Mouse (Mus musculus) lung, embryonic 14.5 days (tissue): ENCODE data around the gene Homer1. TPM values are rescaled to one million over a fixed set of nuclear protein-coding genes. Genes with fewer than 3 reads are reported as not detected.

Experiments used
- ATAC-seq: fragments of 200-750 bp; cut with Nextera tagmentation; 2 replicates; pipeline ENCODE4 v1.8.0; 2017; ENCODE audit warnings: mild to moderate bottlenecking, moderate TSS enrichment, moderate library complexity; ENCODE audit not compliant: insufficient read depth
- DNase-seq: peaks from one replicate; pipeline ENCODE4 v3.0.0-alpha.2; 2015
- H3K27ac ChIP-seq: fragments of 300-500 bp; sonication (generic); 2 replicates; pipeline ENCODE4 v1.5.1; 2014; ENCODE audit warnings: low read depth, mild to moderate bottlenecking, moderate library complexity
- H3K27me3 ChIP-seq: fragments of 300-500 bp; sonication (generic); 2 replicates; pipeline ENCODE4 v1.6.1; 2014; ENCODE audit warnings: low read length, control low read depth; ENCODE audit not compliant: insufficient read depth
- H3K36me3 ChIP-seq: fragments of 300-500 bp; sonication (generic); 2 replicates; pipeline ENCODE4 v1.6.1; 2014; ENCODE audit warnings: control low read depth; ENCODE audit not compliant: insufficient read depth
- H3K4me1 ChIP-seq: fragments of 300-500 bp; sonication (generic); 2 replicates; pipeline ENCODE4 v1.6.1; 2014; ENCODE audit warnings: antibody characterized with exemption, control low read depth; ENCODE audit not compliant: insufficient read depth
- H3K4me2 ChIP-seq: fragments of 300-500 bp; sonication (generic); 2 replicates; pipeline ENCODE4 v1.6.1; 2014; ENCODE audit warnings: mild to moderate bottlenecking
- H3K4me3 ChIP-seq: fragments of 300-500 bp; sonication (generic); 2 replicates; pipeline ENCODE4 v1.5.1; 2014; ENCODE audit warnings: low read depth, low read length
- H3K9ac ChIP-seq: fragments of 300-500 bp; sonication (generic); 2 replicates; pipeline ENCODE4 v1.6.1; 2014
- H3K9me3 ChIP-seq: fragments of 300-500 bp; sonication (generic); 2 replicates; pipeline ENCODE4 v1.6.1; 2016; ENCODE audit warnings: low read depth, low read length, control low read depth
- CTCF ChIP-seq: IDR thresholded peaks from 2 replicates; pipeline ENCODE4 v1.5.1; 2016; ENCODE audit warnings: antibody characterized with exemption, low read depth
- WGBS: fragments of 180-500 bp; shearing (Covaris S2); extraction: QIAGEN DNeasy Blood & Tissue Kit; methylation state at CpG from one replicate; pipeline ENCODE4 v1.1.7; 2014; 5-methylcytosine and 5-hydroxymethylcytosine counted together
- polyA plus RNA-seq: library from polyadenylated mRNA; unstranded; fragments of >200 nt; fragmentation: Nextera tagmentation; extraction: Ambion mirVana; gene quantifications from 2 replicates; pipeline ENCODE4 v1.2.1, GENCODE M21; 2014

Homer1 gene
- polyA plus RNA-seq, 1 experiment from 2014 or later: 5.8 TPM

GRCm38 (mm10) chr13:93388594-93389241 lies 89.3 kb downstream of the Homer1 start:
- DNase-seq: peak; percentile 51
- no peak overlapping the region for H3K4me3 ChIP-seq
- 36% methylated on average over 7 of the region's 7 CpGs for WGBS
- H3K27me3 ChIP-seq: no peaks in the 10 kb centered on the region
- H3K4me2 ChIP-seq: peak overlapping the region; percentile 41
- TF ChIP-seq CTCF: no peak
- H3K27ac ChIP-seq: peak overlapping the region; percentile 82
- H3K9me3 ChIP-seq: no peaks in the 10 kb centered on the region
- H3K4me1 ChIP-seq: no peaks in the 10 kb centered on the region
- 0 out of 2 replicates have a peak overlapping the region, but pooled peaks have one; percentile 23 for H3K9ac ChIP-seq
- H3K36me3 ChIP-seq: no peaks in the 10 kb centered on the region
- peak; percentile 78 for ATAC-seq

GRCm38 (mm10) chr13:93389242-93389625 lies 89.8 kb downstream of the Homer1 start:
- Histone ChIP-seq H3K27me3 (no peaks in the 10 kb centered on the region), H3K27ac (peak overlapping the region; percentile 65), H3K4me2 (peak overlapping the region; percentile 33), H3K4me3 (no peak overlapping the region), H3K9me3 (no peaks in the 10 kb centered on the region), H3K36me3 (no peaks in the 10 kb centered on the region), H3K9ac (no peak overlapping the region), H3K4me1 (no peaks in the 10 kb centered on the region)
- DNase-seq (peak; percentile 83), ATAC-seq (peak; percentile 98)
- no peak for TF ChIP-seq CTCF
- WGBS: 25% methylated on average over 2 of the region's 2 CpGs

GRCm38 (mm10) chr13:93399710-93400216 lies 100.3 kb downstream of the Homer1 start:
- Histone ChIP-seq H3K27ac (no peak overlapping the region), H3K27me3 (no peaks in the 10 kb centered on the region), H3K9me3 (no peaks in the 10 kb centered on the region), H3K36me3 (0 out of 2 replicates have a peak, but pooled peaks cover 8% of the 10 kb centered on the region), H3K4me1 (no peaks in the 10 kb centered on the region), H3K4me2 (no peak overlapping the region), H3K9ac (no peak overlapping the region), H3K4me3 (no peak overlapping the region)
- no peak for TF ChIP-seq CTCF
- ATAC-seq (no peak), DNase-seq (no peak)
- WGBS: 90% methylated on average over 5 of the region's 5 CpGs

GRCm38 (mm10) chr13:93401947-93402346 lies 102.5 kb downstream of the Homer1 start:
- Histone ChIP-seq H3K27me3 (no peaks in the 10 kb centered on the region), H3K9me3 (no peaks in the 10 kb centered on the region), H3K9ac (no peak overlapping the region), H3K36me3 (0 out of 2 replicates have a peak, but pooled peaks cover under 1% of the 10 kb centered on the region), H3K4me3 (no peak overlapping the region), H3K27ac (no peak overlapping the region), H3K4me2 (no peak overlapping the region), H3K4me1 (no peaks in the 10 kb centered on the region)
- no peak for TF ChIP-seq CTCF
- WGBS: 73% methylated on average over 7 of the region's 7 CpGs
- DNase-seq (no peak), ATAC-seq (no peak)

- Histone ChIP-seq H3K4me3 (no peak overlapping the region), H3K27me3 (no peaks in the 10 kb centered on the region), H3K4me2 (no peak overlapping the region), H3K4me1 (no peaks in the 10 kb centered on the region), H3K9me3 (no peaks in the 10 kb centered on the region), H3K9ac (no peak overlapping the region), H3K36me3 (no peaks in the 10 kb centered on the region), H3K27ac (no peak overlapping the region)
- DNase-seq: no peak
- ATAC-seq: no peak
- WGBS: 53% methylated on average over 5 of the region's 5 CpGs
- no peak for TF ChIP-seq CTCF
Measured at GRCm38 (mm10) chr13:93406855-93407254, 107.4 kb downstream of the Homer1 start.

- ATAC-seq (no peak), DNase-seq (no peak)
- Histone ChIP-seq H3K27ac (no peak overlapping the region), H3K9me3 (no peaks in the 10 kb centered on the region), H3K9ac (no peak overlapping the region), H3K27me3 (no peaks in the 10 kb centered on the region), H3K4me3 (no peak overlapping the region), H3K36me3 (no peaks in the 10 kb centered on the region), H3K4me1 (no peaks in the 10 kb centered on the region), H3K4me2 (no peak overlapping the region)
- 50% methylated on average over 4 of the region's 4 CpGs for WGBS
- no peak for TF ChIP-seq CTCF
Measured at GRCm38 (mm10) chr13:93410343-93410742, 110.9 kb downstream of the Homer1 start.

GRCm38 (mm10) chr13:93415055-93415454 lies 115.6 kb downstream of the Homer1 start:
- H3K27me3 ChIP-seq: no peaks in the 10 kb centered on the region
- no peak overlapping the region for H3K27ac ChIP-seq
- H3K9ac ChIP-seq: no peak overlapping the region
- H3K4me2 ChIP-seq: no peak overlapping the region
- ATAC-seq (no peak), DNase-seq (no peak)
- no peak overlapping the region for H3K4me3 ChIP-seq
- no peaks in the 10 kb centered on the region for H3K4me1 ChIP-seq
- no peaks in the 10 kb centered on the region for H3K36me3 ChIP-seq
- H3K9me3 ChIP-seq: no peaks in the 10 kb centered on the region
- 87% methylated on average over 5 of the region's 5 CpGs for WGBS
- no peak for TF ChIP-seq CTCF
